Mouse (Mus musculus) heart, adult 2 months (tissue): ENCODE data around the gene Mybl2. TPM values are rescaled to one million over a fixed set of nuclear protein-coding genes. Genes with fewer than 3 reads are reported as not detected.
A peak's percentile ranks its signal among the peaks of the same experiment; 100 is the strongest.

ENCODE experiments used
- DNase-seq, 2 experiments: peaks; one replicate each; pipeline ENCODE4 v3.0.0; 2021
- H3K27ac ChIP-seq: fragments of 200-600 bp; 2 replicates; pipeline ENCODE4 v1.8.1; 2022
- H3K27me3 ChIP-seq: fragments of 200-500 bp; 2 replicates; pipeline ENCODE4 v1.6.1; 2012; ENCODE audit warnings: mild to moderate bottlenecking, low read length, inconsistent platforms, mixed read lengths; ENCODE audit not compliant: control insufficient read depth, insufficient read depth
- H3K36me3 ChIP-seq: fragments of 200-500 bp; 2 replicates; pipeline ENCODE4 v1.6.1; 2012; ENCODE audit warnings: low read length, inconsistent platforms; ENCODE audit not compliant: control insufficient read depth, insufficient read depth
- H3K4me1 ChIP-seq: fragments of 200-500 bp; 2 replicates; pipeline ENCODE4 v1.6.1; 2011; ENCODE audit warnings: low read length; ENCODE audit not compliant: control insufficient read depth, insufficient read depth
- H3K4me3 ChIP-seq: fragments of 200-600 bp; 2 replicates; pipeline ENCODE4 v1.8.1; 2022
- H3K79me2 ChIP-seq: fragments of 200-500 bp; replicated peaks from 2 replicates; pipeline ENCODE4 v1.6.1; 2012; ENCODE audit warnings: mild to moderate bottlenecking, inconsistent platforms, low read length, moderate library complexity, mixed read lengths; ENCODE audit not compliant: control insufficient read depth, insufficient read depth
- H3K9ac ChIP-seq: fragments of 200-500 bp; 2 replicates; pipeline ENCODE4 v1.6.1; 2012; ENCODE audit warnings: low read depth, mild to moderate bottlenecking, control low read depth, inconsistent platforms, low read length, mixed read lengths
- CTCF ChIP-seq: fragments of 200-600 bp; IDR thresholded peaks from 2 replicates; pipeline ENCODE4 v1.8.1; 2022; ENCODE audit warnings: antibody characterized with exemption, mild to moderate bottlenecking, moderate library complexity
- EP300 ChIP-seq: fragments of 200-500 bp; IDR thresholded peaks from 2 replicates; pipeline ENCODE4 v1.6.1; 2011; ENCODE audit warnings: low read depth, low read length, control low read depth; ENCODE audit not compliant: insufficient read depth
- POLR2A ChIP-seq: fragments of 200-500 bp; IDR thresholded peaks from 2 replicates; pipeline ENCODE4 v1.6.1; 2011; ENCODE audit warnings: mild to moderate bottlenecking, low read depth, low read length, control low read depth; ENCODE audit not compliant: insufficient read depth
- WGBS: fragments of 180-500 bp; shearing (Covaris S2); methylation state at CpG from one replicate; pipeline ENCODE4 v1.1.7; 2018; 5-methylcytosine and 5-hydroxymethylcytosine counted together
- intact Hi-C: fragments of 180-260 bp; cut with DNase I; formaldehyde crosslinking; loops from one replicate; pipeline ENCODE4 v1.15.1; 2025
- microRNA-seq, 2 experiments: library from miRNA; unstranded; fragments of <30 nt; microRNA quantifications; one replicate each; pipeline ENCODE4 v1.2.0; 2021
- polyA plus RNA-seq: library from polyadenylated mRNA; depleted of rRNA; stranded (reverse); fragments of >200 nt; gene quantifications from 2 replicates; pipeline ENCODE4 v1.2.3, GENCODE M21; 2012; rRNA removed
- total RNA-seq, 2 experiments: library from RNA; stranded (reverse); gene quantifications; 2 replicates each; pipeline ENCODE4 v1.2.3; 2021

Gene Mybl2
- total and polyA plus RNA-seq, 3 experiments, result 0.16 to 0.41 (median 0.18) TPM

DNA sequence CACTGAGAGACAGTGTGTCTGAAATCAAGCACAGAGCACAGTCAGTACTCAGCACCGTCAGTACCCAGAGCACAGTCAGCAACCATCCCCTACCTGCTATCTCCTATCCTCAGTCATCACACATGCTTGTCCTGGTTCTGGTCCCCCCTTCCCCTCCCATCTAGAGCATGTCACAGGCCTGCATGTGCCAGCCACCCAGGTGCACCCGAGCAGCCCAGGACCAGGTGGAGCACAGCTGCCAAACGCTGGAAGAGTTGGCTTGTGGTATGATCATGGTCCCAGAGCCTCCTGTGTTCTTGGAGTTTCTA, 66.8 kb downstream of the Mybl2 start:
- Histone ChIP-seq H3K4me1 (peaks cover 2% of the 10 kb centered on the region), H3K27ac (no peak overlapping the region), H3K27me3 (peaks cover 2% of the 10 kb centered on the region; the same call in 1 of the 2 replicates), H3K36me3 (no peaks in the 10 kb centered on the region), H3K79me2 (no peaks in the 10 kb centered on the region), H3K4me3 (no peak overlapping the region), H3K9ac (no peak overlapping the region)
- intact Hi-C loops, result no loop called here
- TF ChIP-seq EP300 (no peak), CTCF (no peak), POLR2A (no peak)
- no peak for DNase-seq
- WGBS, result 81% methylated on average over 3 of the region's 3 CpGs

DNA sequence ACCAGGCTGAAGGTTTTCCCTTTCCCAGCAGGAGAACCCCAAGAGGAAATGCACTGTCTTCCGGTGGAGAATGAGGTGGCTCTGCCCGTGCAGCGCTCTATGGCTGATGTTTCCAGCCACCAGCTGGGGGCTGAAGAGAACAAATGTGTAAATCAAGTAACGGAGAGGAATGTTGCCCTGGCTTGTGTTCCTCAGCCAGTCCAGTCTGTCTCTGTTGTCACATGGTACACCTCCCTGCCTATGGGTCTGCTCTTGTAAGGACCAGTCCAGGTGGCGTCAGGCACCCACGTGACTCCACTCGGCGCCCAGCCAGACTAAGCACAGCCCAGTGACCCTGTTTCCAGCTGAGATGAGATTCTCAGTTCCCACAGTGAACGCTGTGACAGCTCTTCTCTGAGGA, 67.8 kb downstream of the Mybl2 start:
- Histone ChIP-seq H3K27me3 (peaks cover 2% of the 10 kb centered on the region; the same call in 1 of the 2 replicates), H3K27ac (no peak overlapping the region), H3K79me2 (no peaks in the 10 kb centered on the region), H3K36me3 (no peaks in the 10 kb centered on the region), H3K4me3 (no peak overlapping the region), H3K4me1 (peaks cover 2% of the 10 kb centered on the region), H3K9ac (no peak overlapping the region)
- intact Hi-C loops, result no loop called here
- DNase-seq, result peak; percentile 48
- 9% methylated on average over 9 of the region's 9 CpGs for WGBS
- TF ChIP-seq EP300 (no peak), POLR2A (no peak), CTCF (no peak)

DNA sequence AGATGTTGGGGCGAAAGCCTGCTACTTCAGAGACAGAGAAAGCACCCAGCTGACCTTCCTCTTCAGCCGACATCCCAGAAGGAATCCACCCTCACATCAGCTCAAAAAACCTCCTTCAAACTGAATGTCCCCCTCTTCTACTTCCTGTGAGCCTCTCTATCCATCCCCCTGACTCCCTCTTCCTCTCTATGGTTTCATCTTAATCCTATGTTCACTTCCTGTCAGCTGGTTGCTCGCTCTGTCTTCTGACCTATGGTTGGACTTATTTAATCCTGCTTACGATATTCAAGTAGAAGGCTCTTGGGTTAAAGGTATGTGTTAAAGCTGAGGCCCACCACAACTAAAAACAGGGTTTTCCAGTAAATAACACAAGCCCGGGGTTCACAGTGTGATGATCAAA, 69.0 kb downstream of the Mybl2 start:
- H3K4me1 ChIP-seq, result peaks cover 2% of the 10 kb centered on the region
- intact Hi-C loops, result no loop called here
- no peak overlapping the region for H3K9ac ChIP-seq
- 74% methylated on average over 5 of the region's 5 CpGs for WGBS
- peaks cover 2% of the 10 kb centered on the region; the same call in 1 of the 2 replicates for H3K27me3 ChIP-seq
- no peaks in the 10 kb centered on the region for H3K36me3 ChIP-seq
- DNase-seq, result no peak
- no peak overlapping the region for H3K4me3 ChIP-seq
- no peaks in the 10 kb centered on the region for H3K79me2 ChIP-seq
- TF ChIP-seq EP300 (no peak), POLR2A (no peak), CTCF (no peak)
- no peak overlapping the region for H3K27ac ChIP-seq

DNA sequence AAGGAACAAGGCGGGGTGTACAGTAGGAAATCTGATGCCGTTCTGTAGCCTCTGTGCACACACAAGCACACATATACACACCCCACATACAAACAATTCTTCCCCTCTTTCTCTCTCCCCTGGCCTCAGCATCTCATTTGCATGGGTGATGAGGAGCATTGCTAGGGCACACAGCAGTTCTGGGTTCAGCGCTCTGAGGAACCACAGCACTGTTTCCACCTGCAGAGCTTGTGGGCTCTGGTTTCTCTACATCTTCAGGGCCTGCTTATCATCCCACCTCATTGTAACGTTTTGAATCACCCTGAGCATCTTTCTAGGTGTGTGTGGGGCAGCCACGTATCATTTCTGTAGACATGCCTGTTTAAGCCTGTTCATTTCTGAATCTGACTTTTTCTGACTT, 76.3 kb downstream of the Mybl2 start:
- H3K4me1 ChIP-seq, result no peaks in the 10 kb centered on the region
- DNase-seq, result no peak
- no peak overlapping the region for H3K4me3 ChIP-seq
- WGBS, result 77% methylated on average over 5 of the region's 5 CpGs
- H3K79me2 ChIP-seq, result no peaks in the 10 kb centered on the region
- H3K27ac ChIP-seq, result no peak overlapping the region
- TF ChIP-seq CTCF (no peak), POLR2A (no peak), EP300 (no peak)
- no peaks in the 10 kb centered on the region for H3K36me3 ChIP-seq
- intact Hi-C loops, result no loop called here
- no peak overlapping the region for H3K9ac ChIP-seq
- no peaks in the 10 kb centered on the region for H3K27me3 ChIP-seq

DNA sequence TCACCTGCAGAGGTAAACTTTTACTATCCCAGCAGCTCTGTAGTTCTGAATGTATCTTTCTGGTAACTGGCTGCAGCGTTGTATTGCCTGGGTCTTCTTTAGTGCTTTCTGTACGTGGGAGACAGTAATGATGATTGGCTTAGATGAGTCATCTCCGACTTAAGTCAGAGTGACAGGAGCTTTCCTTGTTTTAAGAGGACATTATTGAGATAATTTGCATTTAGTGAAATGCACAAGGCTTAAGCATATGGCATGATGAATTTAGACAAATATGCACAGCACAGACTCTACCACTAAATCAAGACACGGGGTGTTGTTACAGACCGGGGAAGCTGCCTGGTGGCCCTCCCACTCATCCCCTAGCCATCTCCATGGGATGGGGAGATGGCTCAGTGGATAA, 77.8 kb downstream of the Mybl2 start:
- H3K79me2 ChIP-seq, result no peaks in the 10 kb centered on the region
- TF ChIP-seq POLR2A (no peak), EP300 (no peak), CTCF (no peak)
- H3K36me3 ChIP-seq, result no peaks in the 10 kb centered on the region
- H3K27ac ChIP-seq, result no peak overlapping the region
- H3K27me3 ChIP-seq, result no peaks in the 10 kb centered on the region
- no peak for DNase-seq
- intact Hi-C loops, result no loop called here
- no peak overlapping the region for H3K9ac ChIP-seq
- no peaks in the 10 kb centered on the region for H3K4me1 ChIP-seq
- H3K4me3 ChIP-seq, result no peak overlapping the region
- WGBS, result 78% methylated on average over 5 of the region's 5 CpGs

Small RNAs within 50 kb of the gene (microRNA-seq; reads per million reads assigned to microRNA genes)
- gene Gm22174 (0 reads per million in 2 experiments), gene Mir7003 (0 to 0.39 reads per million in 2 experiments)

Other genes starting within 250 kb of the Mybl2 start
- gene Srsf6, start 123.2 kb upstream of the Mybl2 start, total RNA-seq, result 10 to 100 TPM; 61.2 to 68.3 TPM
- 48.0 and 75.1 TPM in 2 replicates for gene Srsf6, start 123.2 kb upstream of the Mybl2 start, polyA plus RNA-seq
- under 1 TPM in 1 of 2 experiments, not detected in 1; 0.65 TPM for gene L3mbtl1, start 111.2 kb upstream of the Mybl2 start, total RNA-seq
- 0.10 TPM in 1 of 2 replicates, not detected in the other for gene L3mbtl1, start 111.2 kb upstream of the Mybl2 start, polyA plus RNA-seq
- gene Sgk2, start 67.4 kb upstream of the Mybl2 start, total RNA-seq, result not detected
- gene Sgk2, start 67.4 kb upstream of the Mybl2 start, polyA plus RNA-seq, result not detected in 2 replicates
- gene Ift52, start 37.3 kb upstream of the Mybl2 start, total RNA-seq, result 10 to 100 TPM; 19.5 to 22.1 TPM
- gene Ift52, start 37.3 kb upstream of the Mybl2 start, polyA plus RNA-seq, result 16.5 and 22.2 TPM in 2 replicates
- not detected for gene Gtsf1l, start 33.2 kb downstream of the Mybl2 start, total RNA-seq
- gene Gtsf1l, start 33.2 kb downstream of the Mybl2 start, polyA plus RNA-seq, result 0.68 TPM in 1 of 2 replicates, not detected in the other
- gene Tox2, start 148.4 kb downstream of the Mybl2 start, total RNA-seq, result 1 to 10 TPM; 1.1 to 1.3 TPM
- 1.7 and 2.3 TPM in 2 replicates for gene Tox2, start 148.4 kb downstream of the Mybl2 start, polyA plus RNA-seq